13 mouse cellular contexts compared by ENCODE assay signal in the genomic region with DNA sequence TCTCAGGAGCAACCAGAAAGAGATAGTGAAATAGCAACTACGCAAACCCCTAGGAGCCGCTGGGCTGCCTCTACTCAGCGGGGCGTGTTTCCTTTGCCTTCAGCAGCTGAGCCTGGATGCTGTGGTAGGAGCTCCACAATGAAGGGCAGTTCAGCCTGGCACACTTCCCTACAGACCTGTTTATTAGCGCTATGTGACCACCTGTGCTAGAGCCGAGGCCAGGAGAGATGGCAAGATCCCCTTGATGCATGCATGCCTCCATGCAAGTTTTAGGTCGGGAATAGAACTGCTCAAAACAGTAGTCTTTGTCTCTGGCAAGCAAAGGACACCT.
DNase-seq lines count a peak whose midpoint lies in the region; ATAC-seq lines count a peak whose summit lies in the region.
"Had no signal": no experiment of that assay in that cellular context is flagged by ENCODE, and none has a peak within 500 bp of the region (broad histone marks: within the 10 kb centered on the region; RNA-seq: fewer than 3 reads in every experiment).

No protein-coding gene starts in this region.

- no peak for ATAC-seq in neural tube, embryonic 11.5 days (ENCODE audit: insufficient read depth, low FRiP score, low TSS enrichment)
- no peak for ATAC-seq in neural tube, embryonic 15.5 days (ENCODE audit: low FRiP score)
- ATAC-seq in midbrain, embryonic 16.5 days = no peak
- no peak for ATAC-seq in erythroid progenitor cell, adult 5-6 weeks (replicated peaks; ENCODE audit: low FRiP score, poor library complexity, severe bottlenecking)
- ATAC-seq: CD4-positive, CD25-positive, alpha-beta regulatory T cell, adult 4 months had no signal

- no peak overlapping the region for H3K4me2 ChIP-seq in neural tube, embryonic 11.5 days (ENCODE audit: low read depth)
- H3K4me2 ChIP-seq in neural tube, embryonic 15.5 days = no peak overlapping the region
- H3K4me2 ChIP-seq in midbrain, embryonic 16.5 days (ENCODE audit: low read length) = no peak overlapping the region
- H3K4me2 ChIP-seq: limb, embryonic 15.5 days; midbrain, embryonic 12.5 days had no signal

- H3K4me3 ChIP-seq in neural tube, embryonic 11.5 days (ENCODE audit: low read depth, low read length) = no peak overlapping the region
- no peak overlapping the region for H3K4me3 ChIP-seq in neural tube, embryonic 15.5 days (replicated peaks)
- H3K4me3 ChIP-seq in midbrain, embryonic 16.5 days (ENCODE audit: low read depth, low read length) = no peak overlapping the region
- H3K4me3 ChIP-seq: limb, embryonic 15.5 days; midbrain, embryonic 12.5 days had no signal

- 80% methylated on average over 7 of the region's 7 CpGs for WGBS in neural tube, embryonic 11.5 days
- 54% methylated on average over 7 of the region's 7 CpGs for WGBS in neural tube, embryonic 15.5 days
- WGBS in midbrain, embryonic 16.5 days = 65% methylated on average over 7 of the region's 7 CpGs

- H3K9me3 ChIP-seq in neural tube, embryonic 11.5 days (ENCODE audit: control insufficient read depth, low read length) = no peaks in the 10 kb centered on the region
- H3K9me3 ChIP-seq in neural tube, embryonic 15.5 days (replicated peaks) = no peaks in the 10 kb centered on the region
- H3K9me3 ChIP-seq in midbrain, embryonic 16.5 days (replicated peaks; ENCODE audit: control insufficient read depth, low read length, poor library complexity, severe bottlenecking) = no peaks in the 10 kb centered on the region
- H3K9me3 ChIP-seq: limb, embryonic 15.5 days; midbrain, embryonic 12.5 days had no signal

- no peaks in the 10 kb centered on the region for H3K27me3 ChIP-seq in neural tube, embryonic 11.5 days (ENCODE audit: control insufficient read depth, insufficient read depth, low read length)
- no peaks in the 10 kb centered on the region for H3K27me3 ChIP-seq in neural tube, embryonic 15.5 days (replicated peaks)
- H3K27me3 ChIP-seq in midbrain, embryonic 16.5 days (ENCODE audit: control insufficient read depth, insufficient read depth, low read depth, low read length) = no peaks in the 10 kb centered on the region
- H3K27me3 ChIP-seq: limb, embryonic 15.5 days; midbrain, embryonic 12.5 days had no signal

- no peak overlapping the region for H3K9ac ChIP-seq in neural tube, embryonic 11.5 days (ENCODE audit: low read length)
- no peak overlapping the region for H3K9ac ChIP-seq in neural tube, embryonic 15.5 days (replicated peaks)
- 0 out of 2 replicates have a peak overlapping the region, but pooled peaks have one; percentile 30 for H3K9ac ChIP-seq in midbrain, embryonic 16.5 days (ENCODE audit: low read depth, low read length)
- H3K9ac ChIP-seq: limb, embryonic 15.5 days; midbrain, embryonic 12.5 days had no signal

- intact Hi-C loops in heart, postnatal 25 days (cut with DNase I) = no loop called here

- no peaks in the 10 kb centered on the region; the same call in 1 of the 2 replicates for H3K4me1 ChIP-seq in neural tube, embryonic 11.5 days (ENCODE audit: control insufficient read depth, insufficient read depth, low read length)
- H3K4me1 ChIP-seq in neural tube, embryonic 15.5 days = peaks cover 28% of the 10 kb centered on the region
- H3K4me1 ChIP-seq in midbrain, embryonic 16.5 days (ENCODE audit: control insufficient read depth, insufficient read depth, low read length) = peaks cover 12% of the 10 kb centered on the region

- H3K27ac ChIP-seq in neural tube, embryonic 11.5 days (ENCODE audit: low read depth, low read length) = no peak overlapping the region
- H3K27ac ChIP-seq in neural tube, embryonic 15.5 days (replicated peaks) = no peak overlapping the region
- no peak overlapping the region for H3K27ac ChIP-seq in midbrain, embryonic 16.5 days (ENCODE audit: low read length)
- H3K27ac ChIP-seq: limb, embryonic 15.5 days; midbrain, embryonic 12.5 days had no signal

- DNase-seq in heart, adult 9 months (ENCODE audit: low spot score in 2 of 2) = peak; percentile 4 to 6
- DNase-seq in heart, postnatal 25 days (ENCODE audit: low spot score) = no peak
- peak; percentile 36 for DNase-seq in neural tube, embryonic 11.5 days (ENCODE audit: low spot score)
- DNase-seq in cerebellum, postnatal 25 days = peak; percentile 59 to 75
- no peak for DNase-seq in frontal cortex, postnatal 25 days (ENCODE audit: low spot score in 2 of 2)
- DNase-seq: adrenal gland, postnatal 14 days; kidney, adult 2 months had no signal

- H3K36me3 ChIP-seq in neural tube, embryonic 11.5 days (ENCODE audit: control insufficient read depth, insufficient read depth, low read length) = no peaks in the 10 kb centered on the region
- H3K36me3 ChIP-seq in neural tube, embryonic 15.5 days = no peaks in the 10 kb centered on the region
- no peaks in the 10 kb centered on the region for H3K36me3 ChIP-seq in midbrain, embryonic 16.5 days (ENCODE audit: control insufficient read depth, insufficient read depth, low read length)
- H3K36me3 ChIP-seq: limb, embryonic 15.5 days; midbrain, embryonic 12.5 days had no signal

Comparison
In these comparisons a context has a peak if more than half of its experiments do, and no peak if none do; other contexts are left out.
1. DNase-seq: peak in heart, adult 9 months (2 of 2), neural tube, embryonic 11.5 days (single experiment) and cerebellum, postnatal 25 days (2 of 2); none in heart, postnatal 25 days (single experiment) and frontal cortex, postnatal 25 days (0 of 2).